Mouse (Mus musculus) embryonic facial prominence, embryonic 13.5 days (tissue): ENCODE data around the gene Hmx3. TPM values are rescaled to one million over a fixed set of nuclear protein-coding genes. Genes with fewer than 3 reads are reported as not detected.

ENCODE experiments used
- ATAC-seq: fragments of 200-750 bp; cut with Nextera tagmentation; 2 replicates; pipeline ENCODE4 v1.8.0; 2017; ENCODE audit warnings: low read depth; ENCODE audit not compliant: insufficient number of reproducible peaks, insufficient read depth, low FRiP score, low TSS enrichment
- H3K27ac ChIP-seq: fragments of 300-500 bp; sonication (generic); 2 replicates; pipeline ENCODE4 v1.5.1; 2015; ENCODE audit warnings: moderate library complexity, mild to moderate bottlenecking, inconsistent platforms
- H3K27me3 ChIP-seq: fragments of 300-500 bp; sonication (generic); 2 replicates; pipeline ENCODE4 v1.6.1; 2015; ENCODE audit warnings: mild to moderate bottlenecking, inconsistent platforms
- H3K36me3 ChIP-seq: fragments of 300-500 bp; sonication (generic); 2 replicates; pipeline ENCODE4 v1.6.1; 2015; ENCODE audit warnings: mild to moderate bottlenecking, inconsistent platforms
- H3K4me1 ChIP-seq: fragments of 300-500 bp; sonication (generic); 2 replicates; pipeline ENCODE4 v1.6.1; 2015; ENCODE audit warnings: inconsistent platforms
- H3K4me2 ChIP-seq: fragments of 300-500 bp; sonication (generic); 2 replicates; pipeline ENCODE4 v1.6.1; 2015; ENCODE audit warnings: moderate library complexity, mild to moderate bottlenecking, inconsistent platforms
- H3K4me3 ChIP-seq: fragments of 300-500 bp; sonication (generic); 2 replicates; pipeline ENCODE4 v1.5.1; 2015; ENCODE audit warnings: mild to moderate bottlenecking, inconsistent platforms
- H3K9ac ChIP-seq: fragments of 300-500 bp; sonication (generic); 2 replicates; pipeline ENCODE4 v1.6.1; 2015; ENCODE audit warnings: mild to moderate bottlenecking, inconsistent platforms
- H3K9me3 ChIP-seq: fragments of 300-500 bp; sonication (generic); 2 replicates; pipeline ENCODE4 v1.6.1; 2016; ENCODE audit warnings: inconsistent platforms
- WGBS: fragments of 180-500 bp; shearing (Covaris S2); methylation state at CpG from one replicate; pipeline ENCODE4 v1.1.7; 2015; ENCODE audit warnings: mixed read lengths; 5-methylcytosine and 5-hydroxymethylcytosine counted together
- polyA plus RNA-seq: library from polyadenylated mRNA; unstranded; fragments of >200 nt; fragmentation: Nextera tagmentation; extraction: Ambion mirVana; gene quantifications from 2 replicates; pipeline ENCODE4 v1.2.1, GENCODE M21; 2015

Gene Hmx3
- polyA plus RNA-seq = not detected in 2 replicates

GRCm38 (mm10) chr7:131542115-131542871 lies at the start of gene Hmx3:
Gene Hmx3 (plus strand): TSS chr7:131542867.
- peak within 1 kb of the TSS; percentile 40 for H3K4me3 ChIP-seq
- peak within 1 kb of the TSS; percentile 63 for H3K4me2 ChIP-seq
- under 1% methylated on average over 50 of the region's 65 CpGs for WGBS
- peaks cover 97% of the 10 kb centered on the region for H3K27me3 ChIP-seq
- no peaks in the 10 kb centered on the region for H3K36me3 ChIP-seq
- no peaks in the 10 kb centered on the region for H3K9me3 ChIP-seq
- ATAC-seq = no peak
- peak within 1 kb of the TSS; percentile 27; the same call in 1 of the 2 replicates for H3K9ac ChIP-seq
- H3K4me1 ChIP-seq = peaks cover 28% of the 10 kb centered on the region
- no peak within 1 kb of the TSS for H3K27ac ChIP-seq

- WGBS = 65% methylated on average over 2 of the region's 2 CpGs
- no peaks in the 10 kb centered on the region for H3K4me1 ChIP-seq
- no peak for ATAC-seq
- no peaks in the 10 kb centered on the region for H3K9me3 ChIP-seq
- no peak overlapping the region for H3K4me2 ChIP-seq
- no peaks in the 10 kb centered on the region for H3K27me3 ChIP-seq
- no peak overlapping the region for H3K27ac ChIP-seq
- no peak overlapping the region for H3K4me3 ChIP-seq
- no peaks in the 10 kb centered on the region for H3K36me3 ChIP-seq
- H3K9ac ChIP-seq = no peak overlapping the region
These were observed 38.9 kb upstream of the Hmx3 start for GRCm38 (mm10) chr7:131503739-131504138.

- WGBS = under 1% methylated on average over 7 of the region's 7 CpGs
These were observed 2.7 kb upstream of the Hmx3 start for GRCm38 (mm10) chr7:131539979-131540378.

GRCm38 (mm10) chr7:131541184-131542114 lies 1.2 kb upstream of the Hmx3 start:
- no peaks in the 10 kb centered on the region for H3K36me3 ChIP-seq
- ATAC-seq = no peak
- 1% methylated on average over 41 of the region's 41 CpGs for WGBS
- H3K9ac ChIP-seq = no peak overlapping the region
- H3K27ac ChIP-seq = no peak overlapping the region
- H3K9me3 ChIP-seq = no peaks in the 10 kb centered on the region
- H3K4me2 ChIP-seq = peak overlapping the region; percentile 63
- H3K4me3 ChIP-seq = peak overlapping the region; percentile 40
- H3K27me3 ChIP-seq = peaks cover 97% of the 10 kb centered on the region
- peaks cover 28% of the 10 kb centered on the region for H3K4me1 ChIP-seq

More at GRCm38 (mm10) chr7:131539979-131540378, 2.7 kb upstream of the Hmx3 start:
- Histone ChIP-seq H3K27me3 (peaks cover 92% of the 10 kb centered on the region), H3K9me3 (no peaks in the 10 kb centered on the region), H3K36me3 (no peaks in the 10 kb centered on the region), H3K4me3 (no peak overlapping the region), H3K4me2 (no peak overlapping the region), H3K27ac (no peak overlapping the region), H3K9ac (no peak overlapping the region), H3K4me1 (peaks cover 28% of the 10 kb centered on the region)
- ATAC-seq = no peak

GRCm38 (mm10) chr7:131542872-131543622 lies 380 bp downstream of the Hmx3 start:
- WGBS = under 1% methylated on average over 70 of the region's 71 CpGs
- Histone ChIP-seq H3K4me3 (peak overlapping the region; percentile 40), H3K36me3 (no peaks in the 10 kb centered on the region), H3K4me1 (peaks cover 28% of the 10 kb centered on the region), H3K9ac (peak overlapping the region; percentile 27; the same call in 1 of the 2 replicates), H3K27me3 (peaks cover 97% of the 10 kb centered on the region), H3K4me2 (peak overlapping the region; percentile 63), H3K9me3 (no peaks in the 10 kb centered on the region), H3K27ac (no peak overlapping the region)
- 0 out of 2 replicates have a peak, but pooled peaks have one; percentile 41 for ATAC-seq

- no peak for ATAC-seq
- H3K4me3 ChIP-seq = peak overlapping the region; percentile 40
These were observed 1.2 kb downstream of the Hmx3 start for GRCm38 (mm10) chr7:131543623-131544481.

GRCm38 (mm10) chr7:131544871-131545270 lies 2.2 kb downstream of the Hmx3 start:
- no peak for ATAC-seq

More at GRCm38 (mm10) chr7:131543623-131544481, 1.2 kb downstream of the Hmx3 start:
- H3K27me3 ChIP-seq = peaks cover 97% of the 10 kb centered on the region
- H3K4me2 ChIP-seq = peak overlapping the region; percentile 63
- WGBS = under 1% methylated on average over 75 of the region's 75 CpGs
- no peaks in the 10 kb centered on the region for H3K36me3 ChIP-seq
- H3K4me1 ChIP-seq = peaks cover 28% of the 10 kb centered on the region
- H3K27ac ChIP-seq = no peak overlapping the region
- H3K9ac ChIP-seq = no peak overlapping the region
- no peaks in the 10 kb centered on the region for H3K9me3 ChIP-seq

GRCm38 (mm10) chr7:131545701-131546385 lies 3.2 kb downstream of the Hmx3 start:
- Histone ChIP-seq H3K27me3 (peaks cover 99% of the 10 kb centered on the region), H3K9me3 (no peaks in the 10 kb centered on the region), H3K36me3 (no peaks in the 10 kb centered on the region), H3K4me1 (peaks cover 28% of the 10 kb centered on the region), H3K27ac (no peak overlapping the region), H3K4me2 (no peak overlapping the region), H3K4me3 (no peak overlapping the region), H3K9ac (no peak overlapping the region)
- ATAC-seq = no peak
- 1% methylated on average over 13 of the region's 13 CpGs for WGBS

More at GRCm38 (mm10) chr7:131544871-131545270, 2.2 kb downstream of the Hmx3 start:
- H3K4me3 ChIP-seq = no peak overlapping the region
- H3K27me3 ChIP-seq = peaks cover 97% of the 10 kb centered on the region
- H3K27ac ChIP-seq = no peak overlapping the region
- H3K4me1 ChIP-seq = peaks cover 28% of the 10 kb centered on the region
- no peaks in the 10 kb centered on the region for H3K36me3 ChIP-seq
- 1% methylated on average over 5 of the region's 5 CpGs for WGBS
- no peak overlapping the region for H3K9ac ChIP-seq
- no peaks in the 10 kb centered on the region for H3K9me3 ChIP-seq
- H3K4me2 ChIP-seq = no peak overlapping the region

GRCm38 (mm10) chr7:131546423-131546822 lies 3.8 kb downstream of the Hmx3 start:
- no peak overlapping the region for H3K9ac ChIP-seq
- H3K4me2 ChIP-seq = no peak overlapping the region
- H3K9me3 ChIP-seq = no peaks in the 10 kb centered on the region
- WGBS = 2% methylated on average over 2 of the region's 2 CpGs
- peaks cover 99% of the 10 kb centered on the region for H3K27me3 ChIP-seq
- no peak overlapping the region for H3K4me3 ChIP-seq
- H3K4me1 ChIP-seq = peaks cover 28% of the 10 kb centered on the region
- no peak for ATAC-seq
- H3K27ac ChIP-seq = no peak overlapping the region
- H3K36me3 ChIP-seq = no peaks in the 10 kb centered on the region

- H3K4me1 ChIP-seq = peaks cover 19% of the 10 kb centered on the region
- H3K4me3 ChIP-seq = no peak overlapping the region
- no peaks in the 10 kb centered on the region for H3K36me3 ChIP-seq
- WGBS = 3% methylated on average over 5 of the region's 5 CpGs
- no peak for ATAC-seq
- H3K4me2 ChIP-seq = no peak overlapping the region
- peaks cover 99% of the 10 kb centered on the region for H3K27me3 ChIP-seq
- H3K9ac ChIP-seq = no peak overlapping the region
- no peaks in the 10 kb centered on the region for H3K9me3 ChIP-seq
- H3K27ac ChIP-seq = no peak overlapping the region
These were observed 4.8 kb downstream of the Hmx3 start for GRCm38 (mm10) chr7:131547481-131547880.
